Mouse (Mus musculus) left cerebral cortex, adult 18-20 months (tissue): ENCODE data around the gene Sipa1. TPM values are rescaled to one million over a fixed set of nuclear protein-coding genes. Genes with fewer than 3 reads are reported as not detected.
A peak's percentile ranks its signal among the peaks of the same experiment; 100 is the strongest.
"Not testable (repeated sequence)": the region's sequence is repeated elsewhere in the genome, so short reads cannot be mapped to it uniquely, and the experiment has no call there.

ENCODE experiments used
- DNase-seq, 2 experiments: peaks; one replicate each; pipeline ENCODE4 v3.0.0; 2021 to 2022; ENCODE audit warnings: low spot score in 2 of 2, mixed read lengths in 1 of 2
- total RNA-seq, 2 experiments: library from RNA; stranded (reverse); gene quantifications; 2 replicates each; pipeline ENCODE4 v1.2.3; 2021

The Sipa1 gene
- total RNA-seq, 2 experiments from 2014 or later, result 11.5 to 13.3 TPM

- no peak for DNase-seq
Measured at GRCm38 (mm10) chr19:5687738-5688137, 24.2 kb upstream of the Sipa1 start.

GRCm38 (mm10) chr19:5686954-5687353, 23.4 kb upstream of the Sipa1 start:
- DNase-seq, result not testable (repeated sequence)

GRCm38 (mm10) chr19:5686437-5686836, 22.9 kb upstream of the Sipa1 start:
- no peak for DNase-seq

- no peak for DNase-seq
Measured at GRCm38 (mm10) chr19:5685861-5686260, 22.4 kb upstream of the Sipa1 start.

- DNase-seq, result no peak
Measured at GRCm38 (mm10) chr19:5685431-5685830, 21.9 kb upstream of the Sipa1 start.

- no peak for DNase-seq
Measured at GRCm38 (mm10) chr19:5684985-5685384, 21.5 kb upstream of the Sipa1 start.

- no peak for DNase-seq
Measured at GRCm38 (mm10) chr19:5684236-5684635, 20.7 kb upstream of the Sipa1 start.

- DNase-seq, result no peak
Measured at GRCm38 (mm10) chr19:5680432-5680831, 16.9 kb upstream of the Sipa1 start.

GRCm38 (mm10) chr19:5668372-5668771, 4.9 kb upstream of the Sipa1 start:
- DNase-seq, result no peak

- no peak for DNase-seq
Measured at GRCm38 (mm10) chr19:5666386-5666785, 2.9 kb upstream of the Sipa1 start.

- DNase-seq, result no peak
Measured at GRCm38 (mm10) chr19:5665465-5665864, 2.0 kb upstream of the Sipa1 start.

- DNase-seq, result no peak
Measured at GRCm38 (mm10) chr19:5664669-5665257, 1.3 kb upstream of the Sipa1 start.

GRCm38 (mm10) chr19:5662310-5662709, 1.2 kb downstream of the Sipa1 start:
- no peak for DNase-seq

GRCm38 (mm10) chr19:5660942-5661751, 2.4 kb downstream of the Sipa1 start:
- DNase-seq, result no peak

GRCm38 (mm10) chr19:5654720-5655298, 8.7 kb downstream of the Sipa1 start:
- no peak for DNase-seq

- DNase-seq, result no peak
Measured at GRCm38 (mm10) chr19:5653969-5654719, 9.4 kb downstream of the Sipa1 start.

- DNase-seq, result peak in 1 of 2 experiments; percentile 26
Measured at GRCm38 (mm10) chr19:5652570-5652969, 10.9 kb downstream of the Sipa1 start.

- no peak for DNase-seq
Measured at GRCm38 (mm10) chr19:5651502-5652274, 11.8 kb downstream of the Sipa1 start.

GRCm38 (mm10) chr19:5649298-5649741, 14.2 kb downstream of the Sipa1 start:
- no peak for DNase-seq

- peak; percentile 64 to 77 for DNase-seq
Measured at GRCm38 (mm10) chr19:5648401-5649297, 14.9 kb downstream of the Sipa1 start.
